Mouse (Mus musculus) left cerebral cortex, adult 18-20 months (tissue): ENCODE measurements around the gene Smg7. TPM values are rescaled to one million over a fixed set of nuclear protein-coding genes. Genes with fewer than 3 reads are reported as not detected.
"Not testable (repeated sequence)": the region's sequence is repeated elsewhere in the genome, so short reads cannot be mapped to it uniquely, and the experiment has no call there.

ENCODE experiments used
- DNase-seq, 2 experiments: peaks; one replicate each; pipeline ENCODE4 v3.0.0; 2021 to 2022; ENCODE audit warnings: low spot score in 2 of 2, mixed read lengths in 1 of 2
- long read RNA-seq, 2 experiments: library from polyadenylated mRNA; stranded (forward); transcript quantifications; one replicate each; pipeline ENCODE4 v2.0.0; 2021
- total RNA-seq, 2 experiments: library from RNA; stranded (reverse); gene quantifications; 2 replicates each; pipeline ENCODE4 v1.2.3; 2021

The Smg7 gene
- total RNA-seq, result 10 to 100 TPM; 94.9 to 99.6 TPM
- long read RNA-seq, experiment 1, transcript Smg7-203 (23 exons, 3,928 nt), result major isoform, 12 of 40 reads
- long read RNA-seq, experiment 1, partial matches to known transcripts, result 10 of 40 reads
- long read RNA-seq, experiment 1, other reads (novel, unspliced or antisense), result 18 of 40 reads
- long read RNA-seq, experiment 2, partial matches to known transcripts, result 10 of 15 reads
- long read RNA-seq, experiment 2, other reads (novel, unspliced or antisense), result 4 of 15 reads

GRCm38 (mm10) chr1:152901765-152902664 lies at the start of gene Smg7:
TSS of gene Smg7 (minus strand) at chr1:152902646.
- DNase-seq, result peak; percentile 28 to 53

DNA sequence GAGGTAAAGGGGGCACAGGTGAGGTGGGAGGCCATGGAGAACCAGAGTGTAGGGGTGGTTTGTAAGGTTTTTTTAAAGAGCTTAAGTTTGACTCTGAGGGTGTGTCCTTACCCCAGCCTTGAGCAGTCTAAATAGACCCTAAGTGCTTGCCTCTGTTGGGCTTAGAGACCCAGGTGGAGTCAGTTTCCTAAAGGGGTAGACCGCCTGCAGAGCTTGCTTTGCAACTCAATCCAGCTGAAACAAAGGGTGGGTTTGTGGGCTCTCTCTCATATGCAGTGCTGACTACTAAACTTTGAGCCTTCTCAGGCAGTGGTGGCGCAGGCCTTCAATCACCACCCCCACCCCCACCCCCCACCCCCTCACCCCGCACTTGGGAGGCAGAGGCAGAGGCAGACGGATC lies 40.5 kb upstream of the Smg7 start:
- DNase-seq, result no peak

DNA sequence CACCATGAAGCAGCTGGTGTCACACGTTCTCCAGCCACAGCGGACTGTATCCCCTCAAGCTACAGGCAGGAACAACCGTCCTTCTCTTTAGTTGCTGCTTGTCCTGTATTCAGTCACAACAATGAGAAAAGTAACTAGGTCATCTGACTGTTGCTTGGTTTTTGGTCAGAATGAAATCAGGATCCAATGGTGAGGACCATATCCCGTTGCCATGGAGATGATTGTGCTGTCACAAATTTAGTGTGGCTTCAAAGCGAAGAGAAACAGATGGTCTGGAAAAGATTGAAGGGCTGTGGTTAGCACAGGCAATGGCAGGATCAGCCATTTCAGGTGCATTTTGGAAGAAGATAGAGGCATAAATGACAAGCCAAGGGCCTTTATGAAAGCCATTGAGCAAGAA lies 33.9 kb upstream of the Smg7 start:
- no peak for DNase-seq

DNA sequence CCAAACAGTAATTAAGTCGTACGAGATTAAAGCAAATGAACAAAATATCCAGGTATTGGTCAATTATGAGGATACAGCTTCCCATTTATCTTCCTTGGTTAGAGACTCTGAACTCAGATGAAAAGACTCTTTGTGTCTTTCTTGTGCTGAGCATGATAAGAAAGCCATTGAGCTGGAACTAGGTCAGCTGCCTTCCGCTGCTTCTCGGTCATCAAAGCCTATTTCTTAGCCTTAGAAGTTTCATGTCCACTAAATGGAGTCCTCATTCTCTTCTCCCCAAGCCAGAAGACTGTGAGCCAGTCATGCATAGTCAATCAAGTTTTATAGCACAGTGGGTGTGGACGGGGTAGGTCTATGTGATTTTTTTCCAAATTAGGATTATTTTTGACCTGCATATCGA lies 33.0 kb upstream of the Smg7 start:
- no peak for DNase-seq

DNA sequence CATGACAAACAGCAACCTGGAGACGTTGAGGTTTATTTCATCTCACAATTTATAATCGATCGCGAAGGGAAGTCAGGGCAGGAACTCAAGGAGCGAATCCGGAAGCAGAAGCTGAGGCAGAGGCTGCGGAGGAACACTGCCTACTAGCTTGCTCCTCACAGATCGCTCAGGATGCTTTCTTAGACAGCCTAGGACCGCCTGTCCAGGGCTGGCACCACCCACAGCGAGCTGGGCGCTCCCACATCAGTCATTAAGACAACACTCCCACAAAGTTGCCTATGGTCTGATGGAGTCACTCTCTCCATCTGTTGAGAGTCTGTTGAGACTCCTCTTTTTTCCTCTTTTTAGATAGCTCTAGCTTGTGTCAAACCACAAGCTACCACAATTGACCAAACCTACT lies 31.5 kb upstream of the Smg7 start:
- DNase-seq, result no peak

DNA sequence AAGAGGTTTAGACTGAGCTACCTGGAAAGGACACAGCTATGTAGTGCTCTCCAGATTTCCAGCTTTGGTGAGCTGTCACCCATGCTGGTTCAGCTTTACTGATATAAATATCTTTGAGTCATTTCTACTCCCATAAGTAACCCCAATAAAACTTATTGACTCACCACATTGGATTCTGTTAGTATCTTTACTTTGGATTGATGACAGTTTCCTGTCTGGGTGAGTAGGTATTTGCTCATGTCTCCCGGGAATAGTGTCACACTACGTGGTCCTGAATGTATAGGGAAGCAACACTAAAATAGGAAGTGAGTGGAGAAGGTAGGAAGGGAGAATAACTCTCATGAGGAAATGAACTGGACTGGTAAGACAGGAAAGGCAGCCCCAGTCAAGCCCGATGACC lies 19.3 kb upstream of the Smg7 start:
- no peak for DNase-seq

GRCm38 (mm10) chr1:152917626-152918025 lies 15.2 kb upstream of the Smg7 start:
- no peak for DNase-seq

GRCm38 (mm10) chr1:152916936-152917335 lies 14.5 kb upstream of the Smg7 start:
- DNase-seq, result no peak

GRCm38 (mm10) chr1:152915766-152916165 lies 13.3 kb upstream of the Smg7 start:
- DNase-seq, result no peak

DNA sequence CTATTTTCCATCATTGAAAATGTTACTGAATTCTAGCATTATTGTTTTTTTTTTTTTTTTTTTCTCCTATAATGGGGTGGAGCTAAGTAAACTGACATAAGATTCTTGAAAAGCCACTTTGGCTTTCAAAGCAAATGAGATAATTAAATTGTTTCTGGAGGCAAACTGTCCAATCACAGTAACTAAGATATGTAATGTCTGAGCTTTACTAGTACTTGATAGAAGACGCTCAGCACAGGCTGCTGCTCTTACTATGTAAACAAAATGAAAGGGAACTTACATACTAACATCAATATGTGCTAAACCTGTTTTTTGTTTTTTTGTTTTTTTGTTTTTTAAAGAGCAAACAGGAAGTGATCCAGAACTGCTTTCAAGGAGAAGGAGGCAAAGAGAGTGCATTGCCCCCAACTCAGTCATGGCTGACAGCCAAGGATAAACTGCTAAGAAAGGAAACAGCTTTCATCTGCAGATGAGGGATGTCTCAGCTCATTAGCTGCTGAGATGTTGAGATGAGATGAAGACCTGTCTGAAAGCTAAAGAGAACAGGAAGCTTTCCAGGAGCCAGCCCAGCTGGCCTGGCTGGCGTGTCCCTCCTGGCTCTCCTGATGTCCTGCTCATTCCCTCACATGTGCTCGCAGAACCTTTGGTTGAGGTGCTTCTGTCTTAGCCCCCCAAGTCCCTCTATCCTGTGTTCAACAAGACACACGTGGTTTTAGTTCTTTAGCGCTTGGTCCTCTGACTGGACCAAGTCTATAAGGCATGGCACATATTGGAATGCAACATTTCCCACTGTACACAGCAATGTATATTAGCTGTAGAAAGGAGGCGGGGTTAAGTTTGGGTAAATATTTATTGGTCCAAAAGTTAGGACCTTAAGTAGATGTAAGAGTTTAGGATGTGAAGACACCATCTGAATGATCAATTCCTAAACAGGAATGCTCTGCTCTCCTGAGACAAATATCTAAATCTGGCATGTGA lies 11.3 kb upstream of the Smg7 start:
- DNase-seq, result no peak

DNA sequence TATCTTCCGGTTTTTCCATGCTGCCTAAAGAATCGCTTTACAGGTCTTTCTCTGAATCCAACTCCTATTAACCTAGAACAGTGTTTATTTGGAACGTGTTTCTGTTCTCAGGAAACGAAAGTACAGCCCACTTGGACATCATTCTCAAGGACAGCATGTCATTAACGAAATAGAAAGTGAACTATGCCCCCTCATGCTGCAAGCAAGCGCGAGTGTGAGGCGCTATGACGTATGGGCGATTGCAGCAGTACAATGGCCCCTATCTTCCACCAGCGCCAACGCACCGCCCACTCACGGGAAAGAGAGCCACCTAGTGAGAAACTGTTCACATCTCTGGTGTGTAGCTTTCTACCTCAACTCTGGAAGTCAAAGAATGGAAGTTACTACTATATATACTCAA lies 2.0 kb upstream of the Smg7 start:
- DNase-seq, result peak; percentile 83 to 90

GRCm38 (mm10) chr1:152903591-152904135 lies 1.2 kb upstream of the Smg7 start:
- peak in 1 of 2 experiments; percentile 53 for DNase-seq

GRCm38 (mm10) chr1:152902665-152903516 lies 445 bp upstream of the Smg7 start:
- DNase-seq, result peak; percentile 95

DNA sequence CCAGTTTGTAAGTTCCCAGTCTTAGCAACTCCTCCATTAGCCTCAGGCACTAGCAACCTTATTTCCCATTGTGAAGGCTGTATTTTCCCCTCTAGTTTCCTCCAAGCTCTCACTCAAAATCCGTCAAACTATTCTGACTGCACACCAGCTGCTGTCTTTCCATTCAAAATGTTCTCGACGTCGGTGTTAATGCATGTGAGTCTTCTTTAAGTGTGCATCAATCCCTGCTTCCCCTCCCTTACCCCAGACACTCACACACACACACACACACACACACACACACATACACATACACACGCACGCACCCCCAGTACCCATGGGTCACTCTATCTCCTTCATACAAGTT lies 1.1 kb downstream of the Smg7 start:
- DNase-seq, result no peak

DNA sequence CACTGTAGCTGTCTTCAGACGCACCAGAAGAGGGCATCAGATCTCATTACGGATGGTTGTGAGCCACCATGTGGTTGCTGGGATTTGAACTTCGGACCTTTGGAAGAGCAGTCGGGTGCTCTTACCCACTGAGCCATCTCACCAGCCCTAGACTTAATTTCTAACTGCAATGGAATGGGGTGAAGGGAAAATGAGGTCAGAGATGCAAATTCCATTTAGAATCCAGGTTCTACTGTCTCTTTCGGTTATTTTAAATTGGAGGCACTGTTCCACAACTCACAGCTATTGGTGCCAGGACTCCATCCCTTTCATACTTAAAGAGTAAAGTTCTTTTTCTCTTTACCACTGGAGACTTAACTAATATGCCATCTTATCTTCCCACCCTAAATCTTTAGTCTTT lies 14.4 kb downstream of the Smg7 start:
- DNase-seq, result not testable (repeated sequence)

DNA sequence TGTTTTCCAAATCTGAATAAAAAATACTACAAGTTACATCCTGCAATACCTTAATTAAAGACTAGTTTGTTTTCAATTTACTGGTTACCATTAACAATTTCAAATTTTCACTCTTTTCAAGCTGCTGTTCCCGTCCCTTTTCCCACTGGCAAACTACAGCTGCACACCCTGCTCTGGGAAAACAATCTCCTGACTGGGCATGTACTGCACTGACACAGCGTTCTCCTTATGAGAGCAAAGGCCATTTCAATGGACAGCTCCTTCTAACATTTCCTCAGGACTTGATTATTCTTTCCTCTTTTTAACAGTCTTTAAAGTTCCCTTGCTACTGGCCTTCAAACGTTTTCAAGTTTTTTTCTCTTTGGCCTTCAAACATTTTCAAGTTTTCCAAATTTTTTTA lies 31.4 kb downstream of the Smg7 start:
- no peak for DNase-seq

DNA sequence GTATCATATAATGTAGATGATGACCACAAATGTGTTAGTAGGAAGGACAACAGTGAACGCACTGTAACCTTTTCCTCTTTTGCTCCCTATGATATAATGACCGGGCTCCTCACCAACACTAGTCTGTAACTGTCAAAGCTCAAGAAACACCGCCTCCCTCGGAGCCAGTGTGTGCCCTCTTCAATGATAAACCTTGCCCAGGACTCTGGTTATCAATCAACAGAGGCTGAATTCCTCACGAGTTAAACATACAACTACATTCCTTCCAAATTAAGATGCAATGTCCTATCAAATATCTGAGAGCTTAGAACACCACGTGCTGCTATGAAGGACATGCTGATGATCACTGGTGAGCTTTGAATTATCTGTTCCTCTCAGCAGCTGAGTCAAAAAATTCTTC lies 32.5 kb downstream of the Smg7 start:
- no peak for DNase-seq

DNA sequence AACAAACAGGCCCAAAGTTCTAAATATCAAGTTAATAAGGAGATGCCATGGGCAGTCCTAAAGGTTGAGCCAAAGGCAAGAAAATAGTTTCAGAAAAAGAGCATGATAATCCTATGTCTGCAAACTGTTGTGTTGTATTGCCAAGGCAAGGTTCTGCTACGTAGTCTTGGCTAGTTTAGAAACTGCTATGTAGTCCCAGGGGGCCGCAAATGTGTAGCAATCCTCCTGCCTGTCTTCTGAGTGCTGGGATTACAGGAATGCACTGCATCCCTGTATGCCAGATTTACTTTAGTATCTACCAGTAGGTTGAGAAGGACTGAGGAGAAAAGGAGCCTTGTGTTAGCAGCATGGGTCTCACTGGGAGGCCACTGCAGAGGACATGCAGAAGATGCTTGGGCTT lies 55.6 kb downstream of the Smg7 start:
- no peak for DNase-seq

- no peak for DNase-seq
Measured at GRCm38 (mm10) chr1:152845211-152845730, 57.2 kb downstream of the Smg7 start.

DNA sequence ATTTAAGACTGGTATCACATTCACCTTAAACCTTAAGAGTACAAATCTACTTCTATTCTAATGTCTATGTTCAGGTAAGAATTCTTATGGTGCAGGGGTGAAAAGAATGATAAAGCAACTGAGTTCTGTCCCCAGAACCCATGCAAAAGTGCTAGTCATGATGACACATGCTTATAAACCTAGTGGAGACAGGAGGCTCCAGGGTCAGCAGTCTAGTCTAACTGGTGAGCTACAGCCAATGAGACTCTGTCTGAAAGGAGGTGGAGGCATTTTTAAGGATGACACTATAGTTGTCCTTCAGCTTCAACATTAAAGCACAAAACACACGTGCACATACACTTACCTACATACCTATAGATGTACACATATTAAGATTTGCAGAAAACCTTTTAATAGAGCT lies 57.8 kb downstream of the Smg7 start:
- no peak for DNase-seq
